Mouse (Mus musculus): ENCODE results near the gene Acap2. TPM values are rescaled to one million over a fixed set of nuclear protein-coding genes. Genes with fewer than 3 reads are reported as not detected.

Acap2 gene
- total RNA-seq, 1 experiment = 23.4 TPM

GRCm38 (mm10) chr16:31148891-31149290 lies 52.2 kb downstream of the Acap2 start:
- TF ChIP-seq ZC3H11A (IDR thresholded peaks at IDR 0.05; ENCODE audit: borderline replicate concordance, low read depth, low read length) (no peak), HCFC1 (IDR thresholded peaks at IDR 0.05; ENCODE audit: borderline replicate concordance, insufficient read depth, low read length) (no peak), ZNF384 (IDR thresholded peaks at IDR 0.05; ENCODE audit: low read depth, low read length) (no peak), CHD2 (IDR thresholded peaks at IDR 0.05; ENCODE audit: low read depth, low read length) (no peak), MAFK (IDR thresholded peaks at IDR 0.05; ENCODE audit: insufficient read depth, low read depth, low read length) (no peak)
- Histone ChIP-seq H3K36me3 (ENCODE audit: control insufficient read depth, insufficient read depth, low read length, poor library complexity, severe bottlenecking) (no peaks in the 10 kb centered on the region; the same call in 1 of the 2 replicates), H3K4me3 (ENCODE audit: insufficient read depth in 1 of 2, low read depth in 1 of 2, low read length in 2 of 2, poor library complexity in 1 of 2, severe bottlenecking in 1 of 2) (no peak overlapping the region), H3K9ac (ENCODE audit: insufficient read depth, low read depth, low read length, poor library complexity, severe bottlenecking) (no peak overlapping the region), H3K4me1 (ENCODE audit: control insufficient read depth in 2 of 2, insufficient read depth in 2 of 2, low read length in 2 of 2, poor library complexity in 1 of 2) (no peaks in the 10 kb centered on the region), H3K27ac (ENCODE audit: insufficient read depth, low read depth, low read length, poor library complexity, severe bottlenecking) (no peak overlapping the region), H3K9me3 (ENCODE audit: control insufficient read depth, insufficient read depth, low read depth, low read length) (no peaks in the 10 kb centered on the region)
- DNase-seq (ENCODE audit: low read depth, low spot score) = no peak
- in situ Hi-C loops (cut with MboI; ENCODE audit: low sequenced_read_pairs in 2 of 2, unreplicated experiment in 2 of 2) = no loop called here

- no peak for DNase-seq (ENCODE audit: low read depth, low spot score)
- Histone ChIP-seq H3K4me1 (ENCODE audit: control insufficient read depth in 2 of 2, insufficient read depth in 2 of 2, low read length in 2 of 2, poor library complexity in 1 of 2) (peaks cover 0 to 2% of the 10 kb centered on the region in 2 experiments; a peak in 1 of 4 replicates), H3K9me3 (ENCODE audit: control insufficient read depth, insufficient read depth, low read depth, low read length) (no peaks in the 10 kb centered on the region), H3K9ac (ENCODE audit: insufficient read depth, low read depth, low read length, poor library complexity, severe bottlenecking) (no peak overlapping the region), H3K27ac (ENCODE audit: insufficient read depth, low read depth, low read length, poor library complexity, severe bottlenecking) (no peak overlapping the region), H3K4me3 (ENCODE audit: insufficient read depth in 1 of 2, low read depth in 1 of 2, low read length in 2 of 2, poor library complexity in 1 of 2, severe bottlenecking in 1 of 2) (no peak overlapping the region), H3K36me3 (ENCODE audit: control insufficient read depth, insufficient read depth, low read length, poor library complexity, severe bottlenecking) (no peaks in the 10 kb centered on the region; the same call in 1 of the 2 replicates)
- in situ Hi-C loops (cut with MboI; ENCODE audit: low sequenced_read_pairs in 2 of 2, unreplicated experiment in 2 of 2) = no loop called here
- TF ChIP-seq MAFK (IDR thresholded peaks at IDR 0.05; ENCODE audit: insufficient read depth, low read depth, low read length) (no peak), CHD2 (IDR thresholded peaks at IDR 0.05; ENCODE audit: low read depth, low read length) (no peak), HCFC1 (IDR thresholded peaks at IDR 0.05; ENCODE audit: borderline replicate concordance, insufficient read depth, low read length) (no peak), ZC3H11A (IDR thresholded peaks at IDR 0.05; ENCODE audit: borderline replicate concordance, low read depth, low read length) (no peak), ZNF384 (IDR thresholded peaks at IDR 0.05; ENCODE audit: low read depth, low read length) (no peak)
Observed at GRCm38 (mm10) chr16:31147766-31148165, 53.3 kb downstream of the Acap2 start.

GRCm38 (mm10) chr16:31141916-31142315 lies 59.1 kb downstream of the Acap2 start:
- Histone ChIP-seq H3K9me3 (ENCODE audit: control insufficient read depth, insufficient read depth, low read depth, low read length) (no peaks in the 10 kb centered on the region), H3K27ac (ENCODE audit: insufficient read depth, low read depth, low read length, poor library complexity, severe bottlenecking) (no peak overlapping the region)
- in situ Hi-C loops (cut with MboI; ENCODE audit: low sequenced_read_pairs in 2 of 2, unreplicated experiment in 2 of 2) = no loop called here

GRCm38 (mm10) chr16:31136616-31137253 lies 64.3 kb downstream of the Acap2 start:
- in situ Hi-C loops (cut with MboI; ENCODE audit: low sequenced_read_pairs in 2 of 2, unreplicated experiment in 2 of 2) = no loop called here
- H3K36me3 ChIP-seq (ENCODE audit: control insufficient read depth, insufficient read depth, low read length, poor library complexity, severe bottlenecking) = no peaks in the 10 kb centered on the region
- no peak for DNase-seq (ENCODE audit: low read depth, low spot score)
- TF ChIP-seq HCFC1 (IDR thresholded peaks at IDR 0.05; ENCODE audit: borderline replicate concordance, insufficient read depth, low read length) (no peak), ZNF384 (IDR thresholded peaks at IDR 0.05; ENCODE audit: low read depth, low read length) (no peak), ZC3H11A (IDR thresholded peaks at IDR 0.05; ENCODE audit: borderline replicate concordance, low read depth, low read length) (no peak), CHD2 (IDR thresholded peaks at IDR 0.05; ENCODE audit: low read depth, low read length) (no peak), MAFK (IDR thresholded peaks at IDR 0.05; ENCODE audit: insufficient read depth, low read depth, low read length) (no peak)
- no peaks in the 10 kb centered on the region for H3K9me3 ChIP-seq (ENCODE audit: control insufficient read depth, insufficient read depth, low read depth, low read length)
- no peak overlapping the region for H3K9ac ChIP-seq (ENCODE audit: insufficient read depth, low read depth, low read length, poor library complexity, severe bottlenecking)
- no peak overlapping the region for H3K27ac ChIP-seq (ENCODE audit: insufficient read depth, low read depth, low read length, poor library complexity, severe bottlenecking)
- H3K4me1 ChIP-seq (ENCODE audit: control insufficient read depth in 2 of 2, insufficient read depth in 2 of 2, low read length in 2 of 2, poor library complexity in 1 of 2) = no peaks in the 10 kb centered on the region
- no peak overlapping the region for H3K4me3 ChIP-seq (ENCODE audit: insufficient read depth in 1 of 2, low read depth in 1 of 2, low read length in 2 of 2, poor library complexity in 1 of 2, severe bottlenecking in 1 of 2)

More at GRCm38 (mm10) chr16:31141916-31142315, 59.1 kb downstream of the Acap2 start:
- no peak for DNase-seq (ENCODE audit: low read depth, low spot score)
- Histone ChIP-seq H3K36me3 (ENCODE audit: control insufficient read depth, insufficient read depth, low read length, poor library complexity, severe bottlenecking) (peaks cover 3% of the 10 kb centered on the region; the same call in 1 of the 2 replicates), H3K4me1 (ENCODE audit: control insufficient read depth in 2 of 2, insufficient read depth in 2 of 2, low read length in 2 of 2, poor library complexity in 1 of 2) (peaks cover 0 to 4% of the 10 kb centered on the region in 2 experiments; a peak in 1 of 4 replicates), H3K4me3 (ENCODE audit: insufficient read depth in 1 of 2, low read depth in 1 of 2, low read length in 2 of 2, poor library complexity in 1 of 2, severe bottlenecking in 1 of 2) (no peak overlapping the region), H3K9ac (ENCODE audit: insufficient read depth, low read depth, low read length, poor library complexity, severe bottlenecking) (no peak overlapping the region)
- TF ChIP-seq HCFC1 (IDR thresholded peaks at IDR 0.05; ENCODE audit: borderline replicate concordance, insufficient read depth, low read length) (no peak), ZC3H11A (IDR thresholded peaks at IDR 0.05; ENCODE audit: borderline replicate concordance, low read depth, low read length) (no peak), ZNF384 (IDR thresholded peaks at IDR 0.05; ENCODE audit: low read depth, low read length) (no peak), CHD2 (IDR thresholded peaks at IDR 0.05; ENCODE audit: low read depth, low read length) (no peak), MAFK (IDR thresholded peaks at IDR 0.05; ENCODE audit: insufficient read depth, low read depth, low read length) (no peak)
